Mouse (Mus musculus) thymus, adult 2 months (tissue): ENCODE results near the gene Dlx3.

Experiments used
- CTCF ChIP-seq: fragments of 200-500 bp; IDR thresholded peaks from 2 replicates; pipeline ENCODE4 v1.5.1; 2012; ENCODE audit warnings: mild to moderate bottlenecking, control low read depth, low read length, moderate library complexity, borderline replicate concordance; ENCODE audit not compliant: control insufficient read depth, poor library complexity, insufficient read depth; ENCODE audit errors: extremely low read depth
- POLR2A ChIP-seq: fragments of 200-500 bp; IDR thresholded peaks from 2 replicates; pipeline ENCODE4 v1.6.1; 2012; ENCODE audit warnings: mild to moderate bottlenecking, low read length, control low read depth, moderate library complexity; ENCODE audit not compliant: control insufficient read depth, poor library complexity, insufficient read depth; ENCODE audit errors: extremely low read depth

- TF ChIP-seq POLR2A (no peak), CTCF (no peak)
These were observed 13.4 kb downstream of the Dlx3 start for GRCm38 (mm10) chr11:95133321-95133720.
